Mouse (Mus musculus) limb, embryonic 14.5 days (tissue): Measurements from ENCODE around the gene Lrch3. TPM values are rescaled to one million over a fixed set of nuclear protein-coding genes. Genes with fewer than 3 reads are reported as not detected.

Experiments used
- ATAC-seq: fragments of 200-750 bp; cut with Nextera tagmentation; 2 replicates; pipeline ENCODE4 v1.8.0; 2017; ENCODE audit warnings: low read depth, moderate number of reproducible peaks, moderate TSS enrichment; ENCODE audit not compliant: low FRiP score
- DNase-seq: peaks from one replicate; pipeline ENCODE4 v3.0.0-alpha.2; 2015; ENCODE audit warnings: low spot score
- H3K27ac ChIP-seq: fragments of 300-500 bp; sonication (generic); replicated peaks from 2 replicates; pipeline ENCODE4 v1.5.1; 2014; ENCODE audit warnings: low read depth, mild to moderate bottlenecking, low read length, moderate library complexity, mixed read lengths
- H3K27me3 ChIP-seq: fragments of 300-500 bp; sonication (generic); 2 replicates; pipeline ENCODE4 v1.6.1; 2014; ENCODE audit warnings: low read length, mixed read lengths; ENCODE audit not compliant: control insufficient read depth, insufficient read depth
- H3K36me3 ChIP-seq: fragments of 300-500 bp; sonication (generic); 2 replicates; pipeline ENCODE4 v1.6.1; 2014; ENCODE audit warnings: mild to moderate bottlenecking, low read length, moderate library complexity, mixed read lengths; ENCODE audit not compliant: control insufficient read depth, insufficient read depth
- H3K4me1 ChIP-seq: fragments of 300-500 bp; sonication (generic); 2 replicates; pipeline ENCODE4 v1.6.1; 2014; ENCODE audit warnings: antibody characterized with exemption, low read length, mixed read lengths; ENCODE audit not compliant: control insufficient read depth, insufficient read depth
- H3K4me2 ChIP-seq: fragments of 300-500 bp; sonication (generic); replicated peaks from 2 replicates; pipeline ENCODE4 v1.6.1; 2014; ENCODE audit warnings: low read depth, mild to moderate bottlenecking, low read length, moderate library complexity; ENCODE audit not compliant: severe bottlenecking
- H3K4me3 ChIP-seq: fragments of 300-500 bp; sonication (generic); replicated peaks from 2 replicates; pipeline ENCODE4 v1.5.1; 2014; ENCODE audit warnings: low read length
- H3K9ac ChIP-seq: fragments of 300-500 bp; sonication (generic); 2 replicates; pipeline ENCODE4 v1.6.1; 2014; ENCODE audit warnings: mild to moderate bottlenecking, low read depth, low read length, moderate library complexity; ENCODE audit not compliant: severe bottlenecking
- H3K9me3 ChIP-seq: fragments of 300-500 bp; sonication (generic); 2 replicates; pipeline ENCODE4 v1.6.1; 2016; ENCODE audit warnings: low read length; ENCODE audit not compliant: control insufficient read depth
- POLR2A ChIP-seq: fragments of 200-500 bp; IDR thresholded peaks from 2 replicates; pipeline ENCODE4 v1.8.0; 2012; ENCODE audit warnings: inconsistent platforms, mild to moderate bottlenecking, moderate library complexity, borderline replicate concordance; ENCODE audit not compliant: insufficient read depth, insufficient read length; ENCODE audit errors: extremely low read depth
- WGBS: fragments of 180-500 bp; shearing (Covaris S2); extraction: QIAGEN DNeasy Blood & Tissue Kit; methylation state at CpG from one replicate; pipeline ENCODE4 v1.1.7; 2014; 5-methylcytosine and 5-hydroxymethylcytosine counted together
- polyA plus RNA-seq, 2 experiments: library from polyadenylated mRNA; depleted of rRNA in 1 of 2; stranded (reverse) in 1 of 2; unstranded in 1 of 2; fragments of >200 nt; fragmentation: Nextera tagmentation in 1 of 2; extraction: Ambion mirVana in 1 of 2; gene quantifications; 2 replicates each; pipeline versions ENCODE4 v1.2.1 to v1.2.3; 2012 to 2014

The Lrch3 gene
- polyA plus RNA-seq, 2 experiments = 24.9 to 56.3 TPM

- no peaks in the 10 kb centered on the region for H3K9me3 ChIP-seq
- TF ChIP-seq POLR2A = no peak
- WGBS = 88% methylated on average over 6 of the region's 6 CpGs
- H3K36me3 ChIP-seq = peaks cover 77% of the 10 kb centered on the region
- no peak overlapping the region for H3K4me2 ChIP-seq
- no peak for ATAC-seq
- no peaks in the 10 kb centered on the region for H3K27me3 ChIP-seq
- DNase-seq = no peak
- no peak overlapping the region for H3K4me3 ChIP-seq
- no peak overlapping the region for H3K9ac ChIP-seq
- H3K27ac ChIP-seq = no peak overlapping the region
- H3K4me1 ChIP-seq = no peaks in the 10 kb centered on the region
These were observed 96.3 kb downstream of the Lrch3 start for GRCm38 (mm10) chr16:33010166-33010565.

GRCm38 (mm10) chr16:33013801-33014200 lies 99.9 kb downstream of the Lrch3 start:
- TF ChIP-seq POLR2A = no peak
- Histone ChIP-seq H3K4me1 (no peaks in the 10 kb centered on the region), H3K27ac (no peak overlapping the region), H3K27me3 (no peaks in the 10 kb centered on the region), H3K4me2 (no peak overlapping the region), H3K36me3 (peaks cover 59% of the 10 kb centered on the region), H3K4me3 (no peak overlapping the region), H3K9ac (no peak overlapping the region), H3K9me3 (no peaks in the 10 kb centered on the region)
- ATAC-seq = no peak
- no peak for DNase-seq
- 92% methylated on average over 5 of the region's 5 CpGs for WGBS

- DNase-seq (no peak), ATAC-seq (no peak)
- 92% methylated on average over 1 of the region's 1 CpGs for WGBS
- Histone ChIP-seq H3K4me1 (no peaks in the 10 kb centered on the region), H3K4me2 (no peak overlapping the region), H3K9ac (no peak overlapping the region), H3K27me3 (no peaks in the 10 kb centered on the region), H3K27ac (no peak overlapping the region), H3K36me3 (peaks cover 48% of the 10 kb centered on the region), H3K4me3 (no peak overlapping the region), H3K9me3 (no peaks in the 10 kb centered on the region)
- no peak for TF ChIP-seq POLR2A
These were observed 101.0 kb downstream of the Lrch3 start for GRCm38 (mm10) chr16:33014921-33015320.

GRCm38 (mm10) chr16:33015396-33015907 lies 101.6 kb downstream of the Lrch3 start:
- H3K36me3 ChIP-seq = peaks cover 43% of the 10 kb centered on the region
- H3K27me3 ChIP-seq = no peaks in the 10 kb centered on the region
- no peak overlapping the region for H3K27ac ChIP-seq
- H3K4me3 ChIP-seq = no peak overlapping the region
- no peak overlapping the region for H3K4me2 ChIP-seq
- no peak overlapping the region for H3K9ac ChIP-seq
- no peaks in the 10 kb centered on the region for H3K9me3 ChIP-seq
- no peak for ATAC-seq
- DNase-seq = no peak
- no peaks in the 10 kb centered on the region for H3K4me1 ChIP-seq
- TF ChIP-seq POLR2A = no peak
- WGBS = 97% methylated on average over 3 of the region's 3 CpGs

GRCm38 (mm10) chr16:33015986-33016385 lies 102.1 kb downstream of the Lrch3 start:
- Histone ChIP-seq H3K9me3 (no peaks in the 10 kb centered on the region), H3K4me1 (no peaks in the 10 kb centered on the region), H3K36me3 (peaks cover 37% of the 10 kb centered on the region), H3K27me3 (no peaks in the 10 kb centered on the region), H3K4me3 (no peak overlapping the region), H3K27ac (no peak overlapping the region), H3K9ac (no peak overlapping the region), H3K4me2 (no peak overlapping the region)
- 78% methylated on average over 2 of the region's 2 CpGs for WGBS
- no peak for DNase-seq
- TF ChIP-seq POLR2A = no peak
- ATAC-seq = no peak

GRCm38 (mm10) chr16:33017677-33018349 lies 103.9 kb downstream of the Lrch3 start:
- no peak for ATAC-seq
- DNase-seq = no peak
- H3K4me2 ChIP-seq = no peak overlapping the region
- H3K4me1 ChIP-seq = no peaks in the 10 kb centered on the region
- no peak overlapping the region for H3K9ac ChIP-seq
- H3K4me3 ChIP-seq = no peak overlapping the region
- TF ChIP-seq POLR2A = no peak
- peaks cover 23% of the 10 kb centered on the region for H3K36me3 ChIP-seq
- H3K9me3 ChIP-seq = no peaks in the 10 kb centered on the region
- no peaks in the 10 kb centered on the region for H3K27me3 ChIP-seq
- H3K27ac ChIP-seq = no peak overlapping the region
- WGBS = 87% methylated on average over 5 of the region's 5 CpGs
